Mouse (Mus musculus) testis, adult 2 months (tissue): ENCODE data around the gene Tns1. TPM values are rescaled to one million over a fixed set of nuclear protein-coding genes. Genes with fewer than 3 reads are reported as not detected.

Experiments
- H3K27ac ChIP-seq: fragments of 200-500 bp; 2 replicates; pipeline ENCODE4 v1.5.1; 2012; ENCODE audit warnings: low read depth, low read length; ENCODE audit not compliant: control insufficient read depth, insufficient read depth
- H3K27me3 ChIP-seq: fragments of 200-500 bp; 2 replicates; pipeline ENCODE4 v1.6.1; 2012; ENCODE audit warnings: mild to moderate bottlenecking, low read length, moderate library complexity; ENCODE audit not compliant: control insufficient read depth, insufficient read depth
- H3K36me3 ChIP-seq: fragments of 200-500 bp; 2 replicates; pipeline ENCODE4 v1.6.1; 2012; ENCODE audit warnings: mild to moderate bottlenecking, low read length; ENCODE audit not compliant: control insufficient read depth, insufficient read depth
- H3K4me1 ChIP-seq: fragments of 200-500 bp; 2 replicates; pipeline ENCODE4 v1.6.1; 2012; ENCODE audit warnings: low read length; ENCODE audit not compliant: control insufficient read depth, insufficient read depth
- H3K4me3 ChIP-seq: fragments of 200-500 bp; 2 replicates; pipeline ENCODE4 v1.5.1; 2012; ENCODE audit warnings: low read depth, mild to moderate bottlenecking, low read length, moderate library complexity, mixed read lengths; ENCODE audit not compliant: control insufficient read depth
- CTCF ChIP-seq: fragments of 200-500 bp; IDR thresholded peaks from 2 replicates; pipeline ENCODE4 v1.5.1; 2012; ENCODE audit warnings: low read depth, mild to moderate bottlenecking, inconsistent platforms, low read length, moderate library complexity; ENCODE audit not compliant: control insufficient read depth, insufficient read depth, insufficient replicate concordance
- POLR2A ChIP-seq: fragments of 200-500 bp; IDR thresholded peaks from 2 replicates; pipeline ENCODE4 v1.6.1; 2012; ENCODE audit warnings: low read depth, mild to moderate bottlenecking, inconsistent platforms, low read length, moderate library complexity; ENCODE audit not compliant: control insufficient read depth
- polyA plus RNA-seq: library from polyadenylated mRNA; depleted of rRNA; stranded (reverse); fragments of >200 nt; gene quantifications from 2 replicates; pipeline ENCODE4 v1.2.3, GENCODE M21; 2012

Tns1 gene
- polyA plus RNA-seq, 1 experiment: 422 TPM

DNA sequence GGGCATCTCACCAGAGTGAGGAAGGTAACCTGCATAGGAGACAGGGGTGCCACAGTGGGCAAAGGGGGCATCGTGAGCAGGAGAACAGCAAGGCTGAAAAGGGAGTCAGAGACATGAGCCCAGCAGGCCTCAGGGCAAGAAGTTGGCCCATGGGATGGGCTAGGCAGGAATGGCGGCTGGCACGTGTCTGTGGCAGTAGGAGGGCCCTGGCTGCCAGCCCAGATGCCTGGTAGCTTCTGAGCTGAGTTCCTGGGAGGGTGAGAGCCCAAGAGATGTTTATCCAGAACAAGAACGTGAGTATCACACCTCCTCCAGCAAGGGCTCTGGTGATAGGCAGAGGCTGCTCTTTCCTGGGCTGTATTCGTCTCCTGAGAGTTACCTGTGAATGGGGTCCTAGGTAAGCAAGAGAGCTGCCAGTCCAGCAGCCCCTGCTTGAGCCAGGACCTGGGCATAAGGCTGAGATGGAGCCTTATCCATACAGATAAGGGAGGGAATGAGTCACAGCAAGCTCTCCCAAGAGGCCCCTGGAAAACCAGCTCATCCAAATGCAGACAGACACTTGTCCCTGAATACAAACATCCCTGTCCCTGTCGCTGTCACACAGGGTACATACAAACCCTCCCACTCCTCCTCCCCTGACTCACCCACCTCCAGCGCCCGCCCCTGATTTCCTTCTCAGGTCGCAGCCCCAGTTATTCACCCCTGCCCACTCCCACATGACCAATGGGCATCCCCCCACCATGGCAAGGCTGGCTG, 2.2 kb downstream of the Tns1 start:
- Histone ChIP-seq H3K27ac (no peak overlapping the region), H3K4me3 (no peak overlapping the region), H3K27me3 (no peaks in the 10 kb centered on the region; the same call in 1 of the 2 replicates), H3K36me3 (no peaks in the 10 kb centered on the region), H3K4me1 (peaks cover 8% of the 10 kb centered on the region)
- TF ChIP-seq POLR2A (no peak), CTCF (no peak)

DNA sequence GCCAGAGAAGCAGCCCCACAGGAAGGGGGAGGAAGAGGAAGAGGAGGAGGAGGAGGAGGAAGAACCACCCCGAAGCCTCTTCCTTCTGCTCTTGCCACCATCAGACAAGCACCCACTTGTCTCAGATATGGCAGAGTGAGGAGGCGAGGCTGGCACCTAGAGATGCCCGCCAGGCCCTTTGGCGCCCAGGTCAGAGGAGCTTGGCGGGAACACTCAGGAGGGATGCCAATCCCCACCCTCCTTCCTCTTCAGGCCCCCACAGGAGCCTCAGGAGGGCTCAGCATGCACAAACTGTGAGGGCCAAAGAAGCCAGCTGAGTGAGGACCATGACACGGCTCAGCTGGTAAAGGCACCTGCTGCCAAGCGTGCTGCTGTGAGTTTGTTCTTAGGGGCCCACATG, 3.1 kb downstream of the Tns1 start:
- no peak overlapping the region for H3K4me3 ChIP-seq
- no peaks in the 10 kb centered on the region for H3K36me3 ChIP-seq
- TF ChIP-seq POLR2A: no peak
- no peak for TF ChIP-seq CTCF
- peaks cover 8% of the 10 kb centered on the region for H3K4me1 ChIP-seq
- H3K27ac ChIP-seq: no peak overlapping the region
- H3K27me3 ChIP-seq: no peaks in the 10 kb centered on the region; the same call in 1 of the 2 replicates

GRCm38 (mm10) chr1:74119115-74119514, 5.1 kb downstream of the Tns1 start:
- no peak for TF ChIP-seq CTCF
- Histone ChIP-seq H3K4me3 (no peak overlapping the region), H3K4me1 (peaks cover 3% of the 10 kb centered on the region), H3K27ac (no peak overlapping the region), H3K36me3 (no peaks in the 10 kb centered on the region), H3K27me3 (no peaks in the 10 kb centered on the region; the same call in 1 of the 2 replicates)

- H3K27ac ChIP-seq: no peak overlapping the region
- TF ChIP-seq POLR2A: no peak
- TF ChIP-seq CTCF: no peak
- H3K27me3 ChIP-seq: no peaks in the 10 kb centered on the region
Observed at GRCm38 (mm10) chr1:74117876-74118275, 6.4 kb downstream of the Tns1 start.

DNA sequence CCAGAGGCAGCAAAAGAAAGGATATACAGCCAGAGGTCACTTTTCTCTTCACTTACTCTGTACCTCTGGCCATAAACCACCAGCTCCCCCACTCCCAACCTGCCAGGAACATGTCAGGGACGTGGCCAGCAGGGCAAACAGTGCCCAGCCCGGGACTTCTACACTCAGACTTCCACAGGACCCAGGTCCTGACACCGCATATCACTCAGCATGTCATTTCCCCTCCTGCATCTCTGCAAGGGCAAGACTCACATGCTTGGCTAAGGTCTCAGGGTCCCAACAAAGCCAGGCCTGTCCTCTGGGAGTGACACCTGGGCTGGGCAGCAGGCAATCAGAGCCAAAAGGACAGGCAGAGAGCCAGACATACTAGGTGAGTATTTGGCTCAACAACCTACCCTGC, 11.2 kb downstream of the Tns1 start:
- Histone ChIP-seq H3K4me1 (peaks cover 6% of the 10 kb centered on the region), H3K4me3 (no peak overlapping the region), H3K27me3 (no peaks in the 10 kb centered on the region), H3K36me3 (no peaks in the 10 kb centered on the region), H3K27ac (no peak overlapping the region)
- TF ChIP-seq POLR2A: no peak
- no peak for TF ChIP-seq CTCF

More at GRCm38 (mm10) chr1:74117876-74118275, 6.4 kb downstream of the Tns1 start:
- Histone ChIP-seq H3K4me3 (no peak overlapping the region), H3K4me1 (no peaks in the 10 kb centered on the region; the same call in 1 of the 2 replicates), H3K36me3 (no peaks in the 10 kb centered on the region)

- TF ChIP-seq POLR2A (no peak), CTCF (no peak)
- Histone ChIP-seq H3K4me1 (peaks cover 6% of the 10 kb centered on the region), H3K36me3 (no peaks in the 10 kb centered on the region), H3K4me3 (no peak overlapping the region), H3K27me3 (no peaks in the 10 kb centered on the region), H3K27ac (no peak overlapping the region)
Observed at GRCm38 (mm10) chr1:74111696-74112030, 12.6 kb downstream of the Tns1 start.

DNA sequence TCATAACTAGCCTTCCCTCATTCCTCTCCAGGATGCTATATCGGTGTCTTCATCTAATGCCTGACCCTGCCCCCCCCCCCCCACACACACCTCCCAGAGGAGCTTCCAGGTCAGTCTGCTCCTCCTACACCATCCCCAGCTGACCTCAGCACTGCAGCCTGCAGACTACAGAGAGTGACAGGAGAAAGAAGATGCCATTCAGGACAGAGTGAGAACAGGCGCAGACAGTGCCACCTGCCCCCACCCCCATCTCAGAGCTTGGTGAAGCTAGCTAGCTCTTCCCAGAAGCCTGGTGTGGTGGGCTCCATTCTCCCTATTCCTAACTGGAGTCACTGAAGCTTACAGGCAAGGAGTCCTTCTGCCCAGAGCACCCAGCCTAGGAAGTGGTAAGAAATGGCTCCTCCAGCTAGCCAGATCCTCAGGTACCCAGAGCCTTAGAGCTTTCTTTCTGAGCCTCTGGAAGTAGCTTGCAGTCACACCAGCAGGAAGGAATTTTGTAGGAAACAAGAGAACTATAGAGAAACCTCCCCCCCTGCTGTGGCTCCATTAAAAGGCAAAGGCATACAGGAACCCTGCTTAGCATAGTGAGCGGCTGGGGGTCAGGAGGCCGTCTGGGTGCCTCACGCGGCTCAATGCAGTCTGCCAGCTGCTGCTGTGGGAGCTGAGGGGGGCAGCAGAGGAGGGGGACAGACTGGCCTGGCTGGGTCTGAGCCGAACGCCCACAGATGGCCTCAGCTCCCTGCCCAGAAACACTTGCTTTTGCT, 13.1 kb downstream of the Tns1 start:
- TF ChIP-seq POLR2A: no peak
- Histone ChIP-seq H3K4me1 (peaks cover 6% of the 10 kb centered on the region), H3K27me3 (no peaks in the 10 kb centered on the region), H3K4me3 (no peak overlapping the region), H3K36me3 (no peaks in the 10 kb centered on the region), H3K27ac (no peak overlapping the region)
